In the genomic region with DNA sequence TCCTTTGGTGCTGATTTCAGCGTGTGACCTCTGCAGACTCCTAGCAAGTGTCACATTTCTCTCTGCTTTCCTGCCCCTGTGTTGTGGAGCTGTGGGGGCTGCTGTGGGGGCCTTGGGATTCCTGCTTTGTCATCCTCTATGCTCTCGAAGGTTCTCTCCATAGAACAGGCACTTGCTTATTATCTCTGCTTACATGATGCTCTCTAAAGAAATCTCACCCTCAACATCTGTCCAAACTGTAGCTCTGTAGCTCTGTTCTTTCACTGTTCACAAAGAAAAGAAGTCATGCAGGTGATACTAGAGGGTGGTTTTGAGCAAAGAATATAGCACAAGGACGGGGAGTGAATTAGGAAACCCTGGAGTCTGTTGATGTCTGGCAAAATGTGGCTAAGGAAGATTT, we compare ENCODE assay signal across 25 mouse cellular contexts.
"Had no signal": no experiment of that assay in that cellular context is flagged by ENCODE, and none has a peak within 500 bp of the region (broad histone marks: within the 10 kb centered on the region; RNA-seq: fewer than 3 reads in every experiment).

No protein-coding gene starts in this region.

- H3K4me1 ChIP-seq: heart, embryonic 15.5 days; hindbrain, embryonic 13.5 days; hindbrain, embryonic 15.5 days; kidney, embryonic 15.5 days; limb, embryonic 12.5 days had no signal

- H3K27me3 ChIP-seq: heart, embryonic 13.5 days; heart, embryonic 15.5 days; hindbrain, embryonic 13.5 days; hindbrain, embryonic 15.5 days; kidney, embryonic 15.5 days; limb, embryonic 12.5 days had no signal

- H3K27ac ChIP-seq: gastrocnemius, adult 2 months; heart, adult 2 months; heart, embryonic 13.5 days; heart, embryonic 15.5 days; hindbrain, embryonic 13.5 days; hindbrain, embryonic 15.5 days; hindbrain, postnatal 0 days; kidney, embryonic 15.5 days; kidney, postnatal 0 days; left cerebral cortex, adult 2 months; limb, embryonic 10.5 days; limb, embryonic 12.5 days had no signal

- H3K36me3 ChIP-seq: heart, embryonic 13.5 days; heart, embryonic 15.5 days; hindbrain, embryonic 13.5 days; hindbrain, embryonic 15.5 days; kidney, embryonic 15.5 days; limb, embryonic 10.5 days; limb, embryonic 12.5 days had no signal

- H3K4me3 ChIP-seq: gastrocnemius, adult 2 months; heart, adult 2 months; heart, embryonic 13.5 days; heart, embryonic 15.5 days; hindbrain, embryonic 13.5 days; hindbrain, embryonic 15.5 days; kidney, embryonic 15.5 days; layer of hippocampus, adult 2 months; left cerebral cortex, adult 2 months; limb, embryonic 10.5 days; limb, embryonic 12.5 days had no signal

- DNase-seq: gastrocnemius, adult 2 months; gastrocnemius, postnatal 10 days; gastrocnemius, postnatal 25 days; heart, adult 11 months; heart, adult 2 months; heart, postnatal 14 days; heart, postnatal 36 days; kidney, adult 11 months; kidney, adult 2 months; kidney, adult 9 months; kidney, postnatal 14 days; kidney, postnatal 36 days had no signal

- H3K9ac ChIP-seq: heart, embryonic 13.5 days; heart, embryonic 15.5 days; hindbrain, embryonic 13.5 days; hindbrain, embryonic 15.5 days; kidney, embryonic 15.5 days; limb, embryonic 12.5 days had no signal

- H3K9me3 ChIP-seq: heart, embryonic 13.5 days; heart, embryonic 15.5 days; hindbrain, embryonic 13.5 days; hindbrain, embryonic 15.5 days; kidney, embryonic 15.5 days; limb, embryonic 10.5 days; limb, embryonic 12.5 days had no signal

- H3K4me2 ChIP-seq: heart, embryonic 11.5 days; heart, embryonic 13.5 days; heart, embryonic 15.5 days; hindbrain, embryonic 13.5 days; hindbrain, embryonic 15.5 days; kidney, embryonic 15.5 days; limb, embryonic 12.5 days had no signal

- ATAC-seq: hindbrain, postnatal 0 days; intestine, embryonic 16.5 days had no signal
